Mouse (Mus musculus) duodenum, adult 2 months (tissue): ENCODE measurements around the gene Scfd2. TPM values are rescaled to one million over a fixed set of nuclear protein-coding genes. Genes with fewer than 3 reads are reported as not detected.

Experiments used
- polyA plus RNA-seq: library from polyadenylated mRNA; depleted of rRNA; stranded (reverse); fragments of >200 nt; gene quantifications from 2 replicates; pipeline ENCODE4 v1.2.3, GENCODE M21; 2012; ENCODE audit warnings: low replicate concordance; rRNA removed

Gene Scfd2
- polyA plus RNA-seq: 11.4 and 12.0 TPM in 2 replicates

GRCm38 (mm10) chr5:74531630-74532280 is at the start of gene Scfd2:
TSS of gene Scfd2 (minus strand) at chr5:74531759.

DNA sequence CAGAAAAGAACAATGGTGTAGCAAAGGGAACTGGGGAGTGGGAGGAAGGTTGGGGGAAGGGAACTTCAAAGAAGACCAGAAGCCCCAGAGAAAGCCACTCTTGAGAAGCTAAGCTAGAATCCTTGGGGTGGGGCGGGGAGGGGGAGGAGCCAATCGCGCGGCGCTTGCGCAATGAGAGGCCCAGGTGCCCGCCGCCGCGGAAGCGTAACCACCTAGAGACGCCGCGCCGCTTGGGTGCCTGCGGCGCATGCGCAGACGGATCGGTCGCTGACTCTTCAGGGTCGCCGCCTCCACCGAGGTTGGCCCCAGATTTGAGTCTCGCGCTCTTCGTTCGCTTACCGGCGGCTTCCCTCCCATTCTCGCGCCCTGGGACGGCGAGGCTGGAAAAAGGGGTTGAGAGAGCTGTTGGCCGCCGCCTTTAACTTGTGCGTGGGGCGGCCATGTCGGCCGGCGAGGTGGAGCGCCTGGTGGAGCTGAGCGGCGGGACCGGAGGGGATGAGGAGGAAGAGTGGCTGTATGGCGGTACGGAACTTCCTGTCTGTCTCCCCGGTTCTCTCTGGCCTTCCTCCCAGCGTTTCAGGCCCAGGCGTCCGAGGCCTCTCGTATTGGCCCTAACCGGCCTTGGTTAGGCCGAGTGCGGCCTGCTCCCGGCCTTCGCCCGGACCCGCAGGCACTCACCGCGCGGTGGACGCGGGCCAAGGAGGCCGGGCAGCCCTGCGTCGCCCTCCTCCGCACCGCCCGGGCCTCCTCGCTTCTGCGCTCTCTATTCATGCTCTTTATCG is 3.9 kb upstream of the Scfd2 start, which contains the start of gene Fip1l1:
Fip1l1 (plus strand) TSS at position 210 of the 782 bp plus-strand sequence.

GRCm38 (mm10) chr5:74194841-74195613 is 336.5 kb downstream of the Scfd2 start, which contains the start of gene Rasl11b:
TSS of gene Rasl11b (plus strand) at chr5:74195286.

Other genes with a start within 250 kb of the Scfd2 start
- gene Fip1l1, start 3.7 kb upstream of the Scfd2 start, polyA plus RNA-seq: 10.8 and 13.0 TPM in 2 replicates
- 9.8 and 14.3 TPM in 2 replicates for gene Lnx1, start 171.2 kb upstream of the Scfd2 start, polyA plus RNA-seq